In genomic region chr1:135171984-135172383, GRCm38 (mm10) we compare ENCODE assay signal across 8 mouse cellular contexts. TPM values are rescaled to one million over a fixed set of nuclear protein-coding genes. Genes with fewer than 3 reads are reported as not detected.
DNase-seq lines count a peak whose midpoint lies in the region; ATAC-seq and TF ChIP-seq lines count a peak whose summit lies in the region.

No protein-coding gene starts in this region.

- no peak overlapping the region for H3K9ac ChIP-seq in heart, embryonic 12.5 days
- H3K9ac ChIP-seq in kidney, embryonic 16.5 days (replicated peaks; ENCODE audit: low read length): no peak overlapping the region
- H3K9ac ChIP-seq in lung, embryonic 14.5 days: no peak overlapping the region

- no peaks in the 10 kb centered on the region for H3K9me3 ChIP-seq in heart, embryonic 12.5 days (replicated peaks)
- H3K9me3 ChIP-seq in kidney, embryonic 16.5 days (ENCODE audit: low read length): no peaks in the 10 kb centered on the region
- H3K9me3 ChIP-seq in lung, embryonic 14.5 days (ENCODE audit: low read depth, low read length): no peaks in the 10 kb centered on the region

- no peaks in the 10 kb centered on the region for H3K36me3 ChIP-seq in testis, adult 2 months (ENCODE audit: control insufficient read depth, insufficient read depth, low read length)
- no peaks in the 10 kb centered on the region for H3K36me3 ChIP-seq in heart, embryonic 12.5 days
- H3K36me3 ChIP-seq in kidney, embryonic 16.5 days (ENCODE audit: insufficient read depth, low read length): no peaks in the 10 kb centered on the region
- no peaks in the 10 kb centered on the region for H3K36me3 ChIP-seq in lung, embryonic 14.5 days (ENCODE audit: insufficient read depth)

- H3K27ac ChIP-seq in testis, adult 2 months (ENCODE audit: control insufficient read depth, insufficient read depth, low read depth, low read length): no peak overlapping the region
- H3K27ac ChIP-seq in heart, embryonic 12.5 days (ENCODE audit: poor library complexity, severe bottlenecking): no peak overlapping the region
- no peak overlapping the region for H3K27ac ChIP-seq in kidney, embryonic 16.5 days (ENCODE audit: low read length)
- H3K27ac ChIP-seq in lung, embryonic 14.5 days (ENCODE audit: low read depth): no peak overlapping the region

- peak; percentile 31; the same call in 1 of the 2 replicates for TF ChIP-seq CTCF in testis, adult 2 months (IDR thresholded peaks at IDR 0.05; ENCODE audit: control insufficient read depth, insufficient read depth, insufficient replicate concordance, low read depth, low read length)
- TF ChIP-seq CTCF in lung, embryonic 14.5 days (IDR thresholded peaks at IDR 0.05; ENCODE audit: low read depth): peak; percentile 89

- no peak overlapping the region for H3K4me2 ChIP-seq in heart, embryonic 12.5 days
- no peak overlapping the region for H3K4me2 ChIP-seq in kidney, embryonic 16.5 days (replicated peaks; ENCODE audit: low read depth, low read length)
- no peak overlapping the region for H3K4me2 ChIP-seq in lung, embryonic 14.5 days

- no peak overlapping the region for H3K4me3 ChIP-seq in testis, adult 2 months (ENCODE audit: control insufficient read depth, low read depth, low read length)
- H3K4me3 ChIP-seq in heart, embryonic 12.5 days: no peak overlapping the region
- no peak overlapping the region for H3K4me3 ChIP-seq in kidney, embryonic 16.5 days (ENCODE audit: low read length)
- H3K4me3 ChIP-seq in lung, embryonic 14.5 days (ENCODE audit: low read depth, low read length): no peak overlapping the region

- no peak for TF ChIP-seq POLR2A in testis, adult 2 months (IDR thresholded peaks at IDR 0.05; ENCODE audit: control insufficient read depth, low read depth, low read length)

- H3K27me3 ChIP-seq in testis, adult 2 months (ENCODE audit: control insufficient read depth, insufficient read depth, low read length): no peaks in the 10 kb centered on the region
- peaks cover 45% of the 10 kb centered on the region for H3K27me3 ChIP-seq in heart, embryonic 12.5 days (replicated peaks)
- H3K27me3 ChIP-seq in kidney, embryonic 16.5 days (ENCODE audit: insufficient read depth, low read length): no peaks in the 10 kb centered on the region
- no peaks in the 10 kb centered on the region for H3K27me3 ChIP-seq in lung, embryonic 14.5 days (ENCODE audit: insufficient read depth, low read length)

- ATAC-seq in common myeloid progenitor, adult 5-6 weeks (replicated peaks; ENCODE audit: low read depth, poor library complexity, severe bottlenecking): peak; percentile 76
- 0 out of 2 replicates have a peak, but pooled peaks have one; percentile 53 for ATAC-seq in heart, embryonic 12.5 days (ENCODE audit: insufficient number of reproducible peaks, low FRiP score)
- peak; percentile 90 for ATAC-seq in kidney, embryonic 16.5 days (ENCODE audit: low FRiP score, low TSS enrichment)
- peak; percentile 79; the same call in 1 of the 2 replicates for ATAC-seq in lung, embryonic 14.5 days (ENCODE audit: insufficient read depth)

- DNase-seq in testis, postnatal 14 days (ENCODE audit: low spot score): no peak
- peak; percentile 93 for DNase-seq in lung, embryonic 14.5 days
- DNase-seq in retina, postnatal 7 days (ENCODE audit: low read depth, low spot score): peak; percentile 76
- DNase-seq in spleen, postnatal 14 days (ENCODE audit: low spot score in 2 of 2): no peak

- WGBS in heart, embryonic 12.5 days: 56% methylated on average over 6 of the region's 6 CpGs
- WGBS in kidney, embryonic 16.5 days: 53% methylated on average over 6 of the region's 6 CpGs
- WGBS in lung, embryonic 14.5 days: 40% methylated on average over 6 of the region's 6 CpGs

- H3K4me1 ChIP-seq in testis, adult 2 months (ENCODE audit: control insufficient read depth, insufficient read depth, low read length): peaks cover 6% of the 10 kb centered on the region
- H3K4me1 ChIP-seq in heart, embryonic 12.5 days (replicated peaks): peaks cover 10% of the 10 kb centered on the region
- no peaks in the 10 kb centered on the region for H3K4me1 ChIP-seq in kidney, embryonic 16.5 days (ENCODE audit: insufficient read depth, low read length)
- H3K4me1 ChIP-seq in lung, embryonic 14.5 days (ENCODE audit: insufficient read depth): no peaks in the 10 kb centered on the region

RNA-seq across cellular contexts. Expression of gene Gpr37l1, which starts 4.5 kb away (rescaled TPM):
- 0.07 TPM in 1 of 2 replicates, not detected in the other for polyA plus RNA-seq in testis, adult 2 months (2012; rRNA removed)
- total RNA-seq in common myeloid progenitor, adult 5-6 weeks (2017): not detected in 2 replicates
- not detected in 2 replicates for polyA plus RNA-seq in heart, embryonic 12.5 days (2016; fragmentation: Nextera tagmentation; extraction: Ambion mirVana)
- polyA plus RNA-seq in kidney, embryonic 16.5 days (2015; fragmentation: Nextera tagmentation; extraction: Ambion mirVana): 0.10 TPM in 1 of 2 replicates, not detected in the other
- polyA plus RNA-seq in lung, embryonic 14.5 days (2014; fragmentation: Nextera tagmentation; extraction: Ambion mirVana): not detected in 2 replicates

RNA-seq across cellular contexts. Expression of gene Arl8a, which starts 25.4 kb away (rescaled TPM):
- polyA plus RNA-seq in testis, adult 2 months (2012; rRNA removed): 16.9 and 20.6 TPM in 2 replicates
- total RNA-seq in common myeloid progenitor, adult 5-6 weeks (2017): 16.2 and 16.4 TPM in 2 replicates
- polyA plus RNA-seq in heart, embryonic 12.5 days (2016; fragmentation: Nextera tagmentation; extraction: Ambion mirVana): 36.4 and 36.6 TPM in 2 replicates
- 42.9 and 46.7 TPM in 2 replicates for polyA plus RNA-seq in kidney, embryonic 16.5 days (2015; fragmentation: Nextera tagmentation; extraction: Ambion mirVana)
- polyA plus RNA-seq in lung, embryonic 14.5 days (2014; fragmentation: Nextera tagmentation; extraction: Ambion mirVana): 46.3 and 46.7 TPM in 2 replicates

RNA-seq across cellular contexts. Expression of gene Ptpn7, which starts 39.5 kb away (rescaled TPM):
- 2.6 TPM in 2 replicates for polyA plus RNA-seq in testis, adult 2 months (2012; rRNA removed)
- 92.4 and 105 TPM in 2 replicates for total RNA-seq in common myeloid progenitor, adult 5-6 weeks (2017)
- polyA plus RNA-seq in heart, embryonic 12.5 days (2016; fragmentation: Nextera tagmentation; extraction: Ambion mirVana): 1.0 and 1.4 TPM in 2 replicates
- 0.99 and 1.6 TPM in 2 replicates for polyA plus RNA-seq in kidney, embryonic 16.5 days (2015; fragmentation: Nextera tagmentation; extraction: Ambion mirVana)
- 2.3 and 2.8 TPM in 2 replicates for polyA plus RNA-seq in lung, embryonic 14.5 days (2014; fragmentation: Nextera tagmentation; extraction: Ambion mirVana)

Comparison
In these comparisons a context has a peak if more than half of its experiments do, and no peak if none do; other contexts are left out.
1. DNase-seq: peak in lung, embryonic 14.5 days (single experiment) and retina, postnatal 7 days (single experiment); none in testis, postnatal 14 days (single experiment) and spleen, postnatal 14 days (0 of 2).
2. Peak in every context shown above with its lines, with median percentiles within 50 percentile points of each other: ATAC-seq.